Mouse (Mus musculus): Measurements from ENCODE around the gene Olfr839-ps1.

The Olfr839-ps1 gene

DNA sequence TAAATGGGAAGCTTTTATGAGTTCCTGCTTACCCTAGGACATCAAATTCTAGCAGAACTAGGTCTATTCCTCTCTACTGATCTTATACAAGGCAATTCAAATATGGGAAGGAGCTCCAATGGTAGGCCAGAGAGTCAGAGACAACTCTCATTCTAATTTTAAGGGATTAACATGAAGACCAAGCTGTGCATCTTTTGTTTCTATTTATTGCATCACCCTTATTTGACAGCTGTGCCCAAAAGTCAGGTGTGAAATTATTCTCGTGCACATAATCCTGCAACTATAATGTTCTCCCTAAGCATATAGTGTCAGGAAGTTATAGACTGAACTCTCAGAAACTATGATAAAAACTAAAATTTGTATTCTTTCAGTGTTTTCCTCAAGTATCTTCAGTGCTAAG is at the start of gene Olfr839-ps1:
Gene Olfr839-ps1, minus strand, starts transcription at position 101 of the 400 bp plus-strand sequence.
- in situ Hi-C loops (cut with MboI; ENCODE audit: unreplicated experiment in 2 of 2), result no loop called here

DNA sequence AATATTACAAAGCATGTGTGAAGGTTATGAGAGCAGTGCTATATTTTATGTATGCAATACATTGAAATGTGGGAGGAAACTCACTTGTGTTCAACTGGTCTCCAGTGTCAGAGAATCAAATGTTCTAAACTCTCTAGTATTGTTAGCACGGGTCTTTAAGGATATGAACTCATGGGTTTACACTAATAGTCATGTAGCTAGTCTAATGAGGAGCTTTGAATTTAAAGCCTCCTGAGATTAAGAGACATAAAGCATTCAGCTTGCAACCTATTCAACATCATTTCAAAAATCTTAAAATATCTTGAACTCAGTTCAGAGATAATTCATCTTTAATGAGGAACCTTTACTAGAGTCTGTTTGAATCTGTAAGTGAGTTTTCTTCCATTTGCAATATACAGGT is 41.1 kb downstream of the Olfr839-ps1 start, which contains the start of gene Olfr837:
Gene Olfr837, plus strand, starts transcription at position 301 of the 400 bp plus-strand sequence.
- in situ Hi-C loops (cut with MboI; ENCODE audit: unreplicated experiment in 2 of 2), result no loop called here

DNA sequence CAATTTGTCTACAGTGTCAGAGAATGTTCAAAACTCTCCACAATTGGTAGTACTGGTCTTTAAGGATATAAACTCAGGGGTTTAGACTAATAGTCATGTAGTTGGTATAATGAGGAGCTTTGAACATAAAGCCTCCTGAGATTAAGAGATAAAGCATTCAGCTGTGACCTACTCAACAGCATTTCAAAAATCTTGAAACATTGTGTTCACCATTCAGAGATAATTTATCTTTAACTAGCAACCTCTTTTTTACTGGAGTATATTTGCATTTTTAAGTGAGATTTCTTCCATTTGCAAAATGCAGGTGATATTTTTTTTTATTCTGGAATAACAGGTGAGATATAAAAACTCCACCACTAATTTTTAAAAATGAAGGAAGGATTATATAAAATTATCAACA is 57.0 kb downstream of the Olfr839-ps1 start, which contains the start of gene Olfr836:
Gene Olfr836, plus strand, starts transcription at position 301 of the 400 bp plus-strand sequence.
- in situ Hi-C loops (cut with MboI; ENCODE audit: unreplicated experiment in 2 of 2), result no loop called here

All from v-Abl transformed pro-B cells (cell line).